ENCODE assay signal across 9 mouse cellular contexts in the genomic region with DNA sequence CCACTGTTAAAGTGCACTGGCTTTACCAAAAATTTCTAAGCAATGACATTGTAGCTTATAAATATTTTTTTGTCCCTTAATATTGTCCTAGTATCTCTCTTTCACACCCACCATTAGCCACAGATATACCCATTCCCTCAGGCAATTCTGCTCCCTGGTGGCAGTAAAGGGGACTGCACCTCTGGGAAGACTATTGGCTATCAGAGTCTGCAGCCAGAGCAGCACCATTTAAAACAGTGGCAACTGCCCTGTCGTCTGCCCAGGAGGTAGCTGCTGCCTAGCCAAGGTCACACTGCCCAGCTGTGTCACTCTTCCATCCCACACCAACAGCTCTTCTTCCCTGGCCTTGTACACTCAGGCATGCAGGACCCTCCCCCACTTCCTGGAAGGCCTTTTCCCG. TPM values are rescaled to one million over a fixed set of nuclear protein-coding genes. Genes with fewer than 3 reads are reported as not detected.
A peak's percentile ranks its signal among the peaks of the same experiment; 100 is the strongest.
DNase-seq lines count a peak whose midpoint lies in the region; ATAC-seq and TF ChIP-seq lines count a peak whose summit lies in the region.
"Had no signal": no experiment of that assay in that cellular context is flagged by ENCODE, and none has a peak within 500 bp of the region (broad histone marks: within the 10 kb centered on the region; RNA-seq: fewer than 3 reads in every experiment).

No protein-coding gene starts in this region.

- no peak overlapping the region for H3K9ac ChIP-seq in hindbrain, embryonic 11.5 days (ENCODE audit: low read depth, low read length)
- peak overlapping the region; percentile 48 for H3K9ac ChIP-seq in limb, embryonic 11.5 days (ENCODE audit: low read length)
- peak overlapping the region; percentile 48 for H3K9ac ChIP-seq in stomach, postnatal 0 days (ENCODE audit: low read length)
- H3K9ac ChIP-seq: midbrain, embryonic 12.5 days had no signal

- H3K4me3 ChIP-seq in hindbrain, embryonic 11.5 days (ENCODE audit: low read depth, low read length) = no peak overlapping the region
- no peak overlapping the region for H3K4me3 ChIP-seq in limb, embryonic 11.5 days (ENCODE audit: low read depth, low read length)
- H3K4me3 ChIP-seq in stomach, postnatal 0 days (ENCODE audit: low read depth, low read length) = peak overlapping the region; percentile 19
- H3K4me3 ChIP-seq: midbrain, embryonic 12.5 days had no signal

- no peak overlapping the region for H3K4me2 ChIP-seq in hindbrain, embryonic 11.5 days (replicated peaks; ENCODE audit: low read depth, low read length)
- H3K4me2 ChIP-seq in limb, embryonic 11.5 days (ENCODE audit: low read depth, severe bottlenecking) = no peak overlapping the region
- H3K4me2 ChIP-seq in stomach, postnatal 0 days (replicated peaks; ENCODE audit: low read depth) = peak overlapping the region; percentile 38
- H3K4me2 ChIP-seq: midbrain, embryonic 12.5 days had no signal

- peak; percentile 90 for TF ChIP-seq CTCF in stomach, postnatal 0 days (IDR thresholded peaks at IDR 0.05; ENCODE audit: low read depth)

- peak; percentile 69 for ATAC-seq in erythroid progenitor cell, adult 5-6 weeks (replicated peaks; ENCODE audit: low FRiP score, poor library complexity, severe bottlenecking)
- ATAC-seq in hindbrain, embryonic 11.5 days (ENCODE audit: low FRiP score) = no peak
- ATAC-seq in limb, embryonic 11.5 days (ENCODE audit: insufficient number of reproducible peaks, low FRiP score, low TSS enrichment, low read depth) = no peak; the same call in 1 of the 2 replicates
- peak; percentile 39; the same call in 1 of the 2 replicates for ATAC-seq in stomach, postnatal 0 days (ENCODE audit: low FRiP score, low TSS enrichment)

- no peak overlapping the region for H3K27ac ChIP-seq in hindbrain, embryonic 11.5 days (ENCODE audit: low read depth, low read length)
- H3K27ac ChIP-seq in limb, embryonic 11.5 days (replicated peaks; ENCODE audit: low read depth, low read length) = peak overlapping the region; percentile 77
- peak overlapping the region; percentile 86 for H3K27ac ChIP-seq in stomach, postnatal 0 days (replicated peaks)
- H3K27ac ChIP-seq: midbrain, embryonic 12.5 days had no signal

- H3K27me3 ChIP-seq in hindbrain, embryonic 11.5 days (ENCODE audit: control insufficient read depth, insufficient read depth, low read length) = no peaks in the 10 kb centered on the region
- H3K27me3 ChIP-seq in limb, embryonic 11.5 days (ENCODE audit: control insufficient read depth, insufficient read depth, low read length) = no peaks in the 10 kb centered on the region
- no peaks in the 10 kb centered on the region for H3K27me3 ChIP-seq in stomach, postnatal 0 days (ENCODE audit: control insufficient read depth, insufficient read depth, low read length)
- H3K27me3 ChIP-seq: midbrain, embryonic 12.5 days had no signal

- no peaks in the 10 kb centered on the region for H3K4me1 ChIP-seq in hindbrain, embryonic 11.5 days (replicated peaks; ENCODE audit: control insufficient read depth, insufficient read depth, low read length)
- H3K4me1 ChIP-seq in limb, embryonic 11.5 days (ENCODE audit: control insufficient read depth, insufficient read depth, low read length) = peaks cover 10% of the 10 kb centered on the region
- no peaks in the 10 kb centered on the region for H3K4me1 ChIP-seq in stomach, postnatal 0 days (replicated peaks; ENCODE audit: control insufficient read depth, insufficient read depth)

- TF ChIP-seq EP300 in stomach, postnatal 0 days (optimal IDR thresholded peaks at IDR 0.05) = no peak

- no peaks in the 10 kb centered on the region for H3K9me3 ChIP-seq in hindbrain, embryonic 11.5 days (ENCODE audit: control insufficient read depth, low read length)
- no peaks in the 10 kb centered on the region for H3K9me3 ChIP-seq in limb, embryonic 11.5 days (ENCODE audit: control insufficient read depth, low read length)
- no peaks in the 10 kb centered on the region for H3K9me3 ChIP-seq in stomach, postnatal 0 days (ENCODE audit: control insufficient read depth, low read length)
- H3K9me3 ChIP-seq: midbrain, embryonic 12.5 days had no signal

- DNase-seq in layer of hippocampus, adult 11-12 months (ENCODE audit: low spot score) = peak; percentile 64
- no peak for DNase-seq in layer of hippocampus, adult 9-10 months (ENCODE audit: low spot score)
- peak; percentile 86 for DNase-seq in adrenal gland, postnatal 14 days
- DNase-seq in hindbrain, embryonic 11.5 days (ENCODE audit: low spot score) = peak; percentile 66
- peak; percentile 70 for DNase-seq in limb, embryonic 11.5 days (ENCODE audit: low spot score)
- peak; percentile 54 to 67 for DNase-seq in natural killer cell, adult 2 months (ENCODE audit: low spot score in 2 of 2)
- DNase-seq in stomach, postnatal 0 days (ENCODE audit: low spot score) = peak; percentile 66

- H3K36me3 ChIP-seq in hindbrain, embryonic 11.5 days (ENCODE audit: control insufficient read depth, insufficient read depth, low read length) = no peaks in the 10 kb centered on the region
- H3K36me3 ChIP-seq in limb, embryonic 11.5 days (ENCODE audit: control insufficient read depth, insufficient read depth, low read length) = no peaks in the 10 kb centered on the region
- H3K36me3 ChIP-seq in stomach, postnatal 0 days (ENCODE audit: control insufficient read depth, insufficient read depth, low read length) = no peaks in the 10 kb centered on the region
- H3K36me3 ChIP-seq: midbrain, embryonic 12.5 days had no signal

- WGBS in hindbrain, embryonic 11.5 days = 58% methylated on average over 2 of the region's 2 CpGs
- 44% methylated on average over 2 of the region's 2 CpGs for WGBS in limb, embryonic 11.5 days
- WGBS in stomach, postnatal 0 days = 36% methylated on average over 2 of the region's 2 CpGs

RNA-seq across cellular contexts. Expression of gene Trpm5, which starts 8.1 kb away (rescaled TPM):
- 0.59 and 0.68 TPM in 2 replicates for total RNA-seq in adrenal gland, postnatal 14 days (2021)
- total RNA-seq in erythroid progenitor cell, adult 5-6 weeks (2015; ENCODE audit: low replicate concordance) = not detected in 2 replicates
- not detected in 2 replicates for total RNA-seq in erythroid progenitor cell, adult 5-6 weeks (2017; ENCODE audit: low replicate concordance)
- polyA plus RNA-seq in hindbrain, embryonic 11.5 days (2014; fragmentation: Nextera tagmentation; extraction: Ambion mirVana) = 0.27 and 0.88 TPM in 2 replicates
- polyA plus RNA-seq in limb, embryonic 11.5 days (2014; fragmentation: Nextera tagmentation; extraction: Ambion mirVana) = 2.4 and 2.9 TPM in 2 replicates
- 2.0 and 3.3 TPM in 2 replicates for polyA plus RNA-seq in stomach, postnatal 0 days (2015; fragmentation: Nextera tagmentation; extraction: Ambion mirVana)

RNA-seq across cellular contexts. Expression of gene Tssc4, which starts 17.3 kb away (rescaled TPM):
- total RNA-seq in adrenal gland, postnatal 14 days (2021) = 32.2 and 33.3 TPM in 2 replicates
- 10.9 and 13.7 TPM in 2 replicates for total RNA-seq in erythroid progenitor cell, adult 5-6 weeks (2015; ENCODE audit: low replicate concordance)
- total RNA-seq in erythroid progenitor cell, adult 5-6 weeks (2017; ENCODE audit: low replicate concordance) = 6.2 and 21.0 TPM in 2 replicates
- 59.0 and 63.8 TPM in 2 replicates for polyA plus RNA-seq in hindbrain, embryonic 11.5 days (2014; fragmentation: Nextera tagmentation; extraction: Ambion mirVana)
- polyA plus RNA-seq in limb, embryonic 11.5 days (2014; fragmentation: Nextera tagmentation; extraction: Ambion mirVana) = 76.9 and 82.1 TPM in 2 replicates
- 44.7 and 46.9 TPM in 2 replicates for polyA plus RNA-seq in stomach, postnatal 0 days (2015; fragmentation: Nextera tagmentation; extraction: Ambion mirVana)

RNA-seq across cellular contexts. Expression of gene Kcnq1, which starts 19.8 kb away (rescaled TPM):
- total RNA-seq in adrenal gland, postnatal 14 days (2021) = 4.4 and 6.1 TPM in 2 replicates
- total RNA-seq in erythroid progenitor cell, adult 5-6 weeks (2015; ENCODE audit: low replicate concordance) = not detected in 2 replicates
- not detected in 2 replicates for total RNA-seq in erythroid progenitor cell, adult 5-6 weeks (2017; ENCODE audit: low replicate concordance)
- 1.7 and 2.5 TPM in 2 replicates for polyA plus RNA-seq in hindbrain, embryonic 11.5 days (2014; fragmentation: Nextera tagmentation; extraction: Ambion mirVana)
- polyA plus RNA-seq in limb, embryonic 11.5 days (2014; fragmentation: Nextera tagmentation; extraction: Ambion mirVana) = 1.5 and 1.7 TPM in 2 replicates
- 17.8 and 21.2 TPM in 2 replicates for polyA plus RNA-seq in stomach, postnatal 0 days (2015; fragmentation: Nextera tagmentation; extraction: Ambion mirVana)

RNA-seq across cellular contexts. Expression of gene Cd81, which starts 33.8 kb away (rescaled TPM):
- total RNA-seq in adrenal gland, postnatal 14 days (2021) = 536 and 561 TPM in 2 replicates
- total RNA-seq in erythroid progenitor cell, adult 5-6 weeks (2015; ENCODE audit: low replicate concordance) = 102 and 110 TPM in 2 replicates
- 92.2 and 202 TPM in 2 replicates for total RNA-seq in erythroid progenitor cell, adult 5-6 weeks (2017; ENCODE audit: low replicate concordance)
- polyA plus RNA-seq in hindbrain, embryonic 11.5 days (2014; fragmentation: Nextera tagmentation; extraction: Ambion mirVana) = 263 and 264 TPM in 2 replicates
- polyA plus RNA-seq in limb, embryonic 11.5 days (2014; fragmentation: Nextera tagmentation; extraction: Ambion mirVana) = 317 and 321 TPM in 2 replicates
- 372 and 381 TPM in 2 replicates for polyA plus RNA-seq in stomach, postnatal 0 days (2015; fragmentation: Nextera tagmentation; extraction: Ambion mirVana)

Comparison
In these comparisons a context has a peak if more than half of its experiments do, and no peak if none do; other contexts are left out.
1. ATAC-seq: peak in erythroid progenitor cell, adult 5-6 weeks (single experiment) and stomach, postnatal 0 days (single experiment); none in hindbrain, embryonic 11.5 days (single experiment) and limb, embryonic 11.5 days (single experiment).